Mouse (Mus musculus) heart, postnatal 14 days (tissue): ENCODE results near the gene Ltbp2. TPM values are rescaled to one million over a fixed set of nuclear protein-coding genes. Genes with fewer than 3 reads are reported as not detected.

Source experiments
- DNase-seq, 2 experiments: peaks; one replicate each; pipeline ENCODE4 v3.0.0; 2021 to 2022
- intact Hi-C: fragments of 180-260 bp; cut with DNase I; formaldehyde crosslinking; loops from one replicate; pipeline ENCODE4 v1.15.1; 2025
- long read RNA-seq, 2 experiments: library from polyadenylated mRNA; stranded (forward); transcript quantifications; one replicate each; pipeline ENCODE4 v2.0.0; 2021
- total RNA-seq, 2 experiments: library from RNA; stranded (reverse); gene quantifications; 2 replicates each; pipeline ENCODE4 v1.2.3; 2021

Gene Ltbp2
- 1 to 10 TPM; 1.2 to 2.3 TPM for total RNA-seq
- long read RNA-seq, experiment 1, partial matches to known transcripts: 1 of 1 reads
- long read RNA-seq, experiment 1, other reads (novel, unspliced or antisense): 0 of 1 reads
- long read RNA-seq, experiment 2, partial matches to known transcripts: 1 of 1 reads
- long read RNA-seq, experiment 2, other reads (novel, unspliced or antisense): 0 of 1 reads

- peak; percentile 80 to 88 for DNase-seq
- intact Hi-C loops: loop anchor here (2.0 to 10.0 kb wide), 4 partner anchors 64 to 188 kb away; no protein-coding TSS in a partner anchor
These were observed at the start of gene Ltbp2 for GRCm38 (mm10) chr12:84876481-84877121. Gene Ltbp2 (minus strand): TSS chr12:84876532.

GRCm38 (mm10) chr12:84924324-84924723, 48.0 kb upstream of the Ltbp2 start:
- intact Hi-C loops: no loop called here

GRCm38 (mm10) chr12:84921881-84922419, 45.6 kb upstream of the Ltbp2 start:
- intact Hi-C loops: no loop called here
- no peak for DNase-seq

More at GRCm38 (mm10) chr12:84924324-84924723, 48.0 kb upstream of the Ltbp2 start:
- DNase-seq: no peak

- no peak for DNase-seq
- intact Hi-C loops: no loop called here
These were observed 42.5 kb upstream of the Ltbp2 start for GRCm38 (mm10) chr12:84918809-84919208.

- no peak for DNase-seq
- intact Hi-C loops: no loop called here
These were observed 41.5 kb upstream of the Ltbp2 start for GRCm38 (mm10) chr12:84917799-84918198.

- DNase-seq: peak in 1 of 2 experiments; percentile 28
- intact Hi-C loops: no loop called here
These were observed 38.6 kb upstream of the Ltbp2 start for GRCm38 (mm10) chr12:84914959-84915358.

- no peak for DNase-seq
- intact Hi-C loops: no loop called here
These were observed 36.3 kb upstream of the Ltbp2 start for GRCm38 (mm10) chr12:84912652-84913104.

GRCm38 (mm10) chr12:84911640-84912039, 35.3 kb upstream of the Ltbp2 start:
- intact Hi-C loops: no loop called here
- no peak for DNase-seq

GRCm38 (mm10) chr12:84910066-84910465, 33.7 kb upstream of the Ltbp2 start:
- intact Hi-C loops: no loop called here
- DNase-seq: no peak

GRCm38 (mm10) chr12:84907627-84908480, 31.5 kb upstream of the Ltbp2 start:
- intact Hi-C loops: no loop called here
- peak; percentile 64 to 69 for DNase-seq

- peak; percentile 32 to 38 for DNase-seq
- intact Hi-C loops: no loop called here
These were observed 30.8 kb upstream of the Ltbp2 start for GRCm38 (mm10) chr12:84907024-84907626.

GRCm38 (mm10) chr12:84904399-84904798, 28.1 kb upstream of the Ltbp2 start:
- DNase-seq: no peak
- intact Hi-C loops: no loop called here

- DNase-seq: no peak
- intact Hi-C loops: no loop called here
These were observed 24.0 kb upstream of the Ltbp2 start for GRCm38 (mm10) chr12:84900317-84900716.

- intact Hi-C loops: no loop called here
- DNase-seq: no peak
These were observed 21.0 kb upstream of the Ltbp2 start for GRCm38 (mm10) chr12:84897322-84897721.

GRCm38 (mm10) chr12:84896235-84896634, 19.9 kb upstream of the Ltbp2 start:
- DNase-seq: no peak
- intact Hi-C loops: no loop called here

GRCm38 (mm10) chr12:84893648-84894628, 17.6 kb upstream of the Ltbp2 start:
- peak; percentile 40 to 44 for DNase-seq
- intact Hi-C loops: no loop called here

- intact Hi-C loops: no loop called here
- DNase-seq: no peak
These were observed 14.0 kb upstream of the Ltbp2 start for GRCm38 (mm10) chr12:84890289-84890688.

- intact Hi-C loops: no loop called here
These were observed 9.0 kb upstream of the Ltbp2 start for GRCm38 (mm10) chr12:84885107-84885876.

More at GRCm38 (mm10) chr12:84885107-84885876, 9.0 kb upstream of the Ltbp2 start:
- peak; percentile 59 to 64 for DNase-seq
